Mouse (Mus musculus): ENCODE data around the gene Kcnj6.

- no peak for TF ChIP-seq HCFC1 (IDR thresholded peaks at IDR 0.05; ENCODE audit: borderline replicate concordance, insufficient read depth, low read length)
- TF ChIP-seq ZNF384 (IDR thresholded peaks at IDR 0.05; ENCODE audit: low read depth, low read length): no peak
- no peak for TF ChIP-seq MAFK (IDR thresholded peaks at IDR 0.05; ENCODE audit: insufficient read depth, low read depth, low read length)
Measured at GRCm38 (mm10) chr16:94821610-94822009, 175.9 kb downstream of the Kcnj6 start.

Measured in ES-E14 (cell line).